Mouse (Mus musculus): Measurements from ENCODE around the gene Gm10961.

GRCm38 (mm10) chr3:107617800-107618199 is 13.3 kb upstream of the Gm10961 start:
- TF ChIP-seq POLR2A (IDR thresholded peaks at IDR 0.05; ENCODE audit: borderline replicate concordance, low read depth, low read length) (no peak), CTCF (IDR thresholded peaks at IDR 0.05; ENCODE audit: low read depth, low read length) (no peak)
